Mouse (Mus musculus): ENCODE results near the gene Mark1. TPM values are rescaled to one million over a fixed set of nuclear protein-coding genes. Genes with fewer than 3 reads are reported as not detected.

Mark1 gene
- 12.9 TPM for polyA plus RNA-seq (2014; fragmentation: Illumina TruSeq; extraction: RNeasy Lipid Tissue Mini Kit (QIAGEN cat#74804); ENCODE audit: low read depth, low replicate concordance)

GRCm38 (mm10) chr1:184999071-184999750 lies at the start of gene Mark1:
Mark1 (minus strand) TSS chr1:184999570.

GRCm38 (mm10) chr1:184882281-184883268 lies 116.8 kb downstream of the Mark1 start, which contains the start of gene C130074G19Rik:
C130074G19Rik (minus strand) TSS chr1:184883218.

Other genes starting within 250 kb of the Mark1 start
- gene Marc1, start 188.3 kb downstream of the Mark1 start, polyA plus RNA-seq (2014; fragmentation: Illumina TruSeq; extraction: RNeasy Lipid Tissue Mini Kit (QIAGEN cat#74804); ENCODE audit: low read depth, low replicate concordance) = not detected
- 96.6 TPM for gene Marc2, start 153.1 kb downstream of the Mark1 start, polyA plus RNA-seq (2014; fragmentation: Illumina TruSeq; extraction: RNeasy Lipid Tissue Mini Kit (QIAGEN cat#74804); ENCODE audit: low read depth, low replicate concordance)
- 23.3 TPM for gene C130074G19Rik, start 116.4 kb downstream of the Mark1 start, polyA plus RNA-seq (2014; fragmentation: Illumina TruSeq; extraction: RNeasy Lipid Tissue Mini Kit (QIAGEN cat#74804); ENCODE audit: low read depth, low replicate concordance)
- 26.3 TPM for gene Rab3gap2, start 204.5 kb upstream of the Mark1 start, polyA plus RNA-seq (2014; fragmentation: Illumina TruSeq; extraction: RNeasy Lipid Tissue Mini Kit (QIAGEN cat#74804); ENCODE audit: low read depth, low replicate concordance)

All from sigmoid colon, adult 10 weeks (tissue).